Mouse (Mus musculus) thymus, adult 2 months (tissue): ENCODE measurements at regions not wholly inside any gene's neighbourhood (a gene's known extent, or its start where the extent isn't known, plus 50 kb on each side); places are given as distances from the start of the nearest gene placed in this dataset.

Source experiments
- CTCF ChIP-seq: fragments of 200-500 bp; IDR thresholded peaks from 2 replicates; pipeline ENCODE4 v1.5.1; 2012; ENCODE audit warnings: mild to moderate bottlenecking, control low read depth, low read length, moderate library complexity, borderline replicate concordance; ENCODE audit not compliant: control insufficient read depth, poor library complexity, insufficient read depth; ENCODE audit errors: extremely low read depth
- POLR2A ChIP-seq: fragments of 200-500 bp; IDR thresholded peaks from 2 replicates; pipeline ENCODE4 v1.6.1; 2012; ENCODE audit warnings: mild to moderate bottlenecking, low read length, control low read depth, moderate library complexity; ENCODE audit not compliant: control insufficient read depth, poor library complexity, insufficient read depth; ENCODE audit errors: extremely low read depth

DNA sequence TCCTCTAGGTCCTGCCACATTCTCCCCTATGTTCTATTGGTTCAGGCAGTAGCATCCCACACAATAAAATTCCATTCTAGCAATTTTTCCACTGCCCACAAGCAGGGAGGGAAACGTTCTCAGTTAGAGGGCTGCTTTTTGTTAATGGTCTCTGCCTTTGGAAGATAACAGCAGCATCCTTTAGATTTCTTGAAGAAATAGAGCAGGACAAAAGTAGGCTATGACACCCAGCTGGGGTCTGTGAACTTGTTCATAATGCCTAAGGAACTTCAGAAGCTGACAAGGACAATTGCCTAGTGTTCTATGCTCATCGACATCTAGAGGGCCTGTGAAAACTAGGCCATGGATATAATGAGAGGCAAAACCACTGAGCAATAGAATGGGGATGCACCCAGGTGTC lies 174.2 kb upstream of the Ercc4 start:
- TF ChIP-seq CTCF (no peak), POLR2A (no peak)
